Mouse (Mus musculus) lung, postnatal 0 days (tissue): Measurements from ENCODE around the gene Oasl1.

Experiments used
- CTCF ChIP-seq: IDR thresholded peaks from 2 replicates; pipeline ENCODE4 v1.5.1; 2016; ENCODE audit warnings: antibody characterized with exemption, mild to moderate bottlenecking
- EP300 ChIP-seq: IDR thresholded peaks from 2 replicates; pipeline ENCODE4 v1.6.1; 2016; ENCODE audit warnings: antibody characterized with exemption, mild to moderate bottlenecking, control low read depth

- TF ChIP-seq CTCF = no peak
- no peak for TF ChIP-seq EP300
These were observed 59.0 kb downstream of the Oasl1 start for GRCm38 (mm10) chr5:114982001-114982400.
